Mouse (Mus musculus): ENCODE data around the gene Dync1i1.
"Not testable (repeated sequence)": the region's sequence is repeated elsewhere in the genome, so short reads cannot be mapped to it uniquely, and the experiment has no call there.

GRCm38 (mm10) chr6:5707894-5708293 lies 17.5 kb upstream of the Dync1i1 start:
- TF ChIP-seq TCF12 (IDR thresholded peaks at IDR 0.05; ENCODE audit: insufficient read depth, poor library complexity, severe bottlenecking); POLR2A (IDR thresholded peaks at IDR 0.05; ENCODE audit: insufficient read length, low read depth): not testable (repeated sequence)
